Mouse (Mus musculus): ENCODE results near the gene Cdhr2.

The Cdhr2 gene

GRCm38 (mm10) chr13:54701243-54701642 is at the start of gene Cdhr2:
Gene Cdhr2 (plus strand): TSS chr13:54701461.
- no peak for DNase-seq (ENCODE audit: low spot score)

- DNase-seq (ENCODE audit: low spot score) = no peak
Measured at GRCm38 (mm10) chr13:54660877-54661276, 40.4 kb upstream of the Cdhr2 start.

GRCm38 (mm10) chr13:54661358-54661757 is 39.9 kb upstream of the Cdhr2 start:
- no peak for DNase-seq (ENCODE audit: low spot score)

- DNase-seq (ENCODE audit: low spot score) = no peak
Measured at GRCm38 (mm10) chr13:54663999-54664398, 37.3 kb upstream of the Cdhr2 start.

GRCm38 (mm10) chr13:54664509-54664908 is 36.8 kb upstream of the Cdhr2 start:
- no peak for DNase-seq (ENCODE audit: low spot score)

GRCm38 (mm10) chr13:54665062-54665461 is 36.2 kb upstream of the Cdhr2 start:
- no peak for DNase-seq (ENCODE audit: low spot score)

GRCm38 (mm10) chr13:54670491-54670890 is 30.8 kb upstream of the Cdhr2 start:
- DNase-seq (ENCODE audit: low spot score) = no peak

GRCm38 (mm10) chr13:54675895-54676590 is 25.2 kb upstream of the Cdhr2 start:
- DNase-seq (ENCODE audit: low spot score) = no peak

GRCm38 (mm10) chr13:54678263-54678662 is 23.0 kb upstream of the Cdhr2 start:
- no peak for DNase-seq (ENCODE audit: low spot score)

- DNase-seq (ENCODE audit: low spot score) = no peak
Measured at GRCm38 (mm10) chr13:54680184-54680853, 20.9 kb upstream of the Cdhr2 start.

GRCm38 (mm10) chr13:54681291-54681690 is 20.0 kb upstream of the Cdhr2 start:
- no peak for DNase-seq (ENCODE audit: low spot score)

- DNase-seq (ENCODE audit: low spot score) = no peak
Measured at GRCm38 (mm10) chr13:54683301-54683700, 18.0 kb upstream of the Cdhr2 start.

- DNase-seq (ENCODE audit: low spot score) = no peak
Measured at GRCm38 (mm10) chr13:54684140-54684896, 16.9 kb upstream of the Cdhr2 start.

- no peak for DNase-seq (ENCODE audit: low spot score)
Measured at GRCm38 (mm10) chr13:54685174-54685573, 16.1 kb upstream of the Cdhr2 start.

- DNase-seq (ENCODE audit: low spot score) = no peak
Measured at GRCm38 (mm10) chr13:54686139-54687053, 14.9 kb upstream of the Cdhr2 start.

- no peak for DNase-seq (ENCODE audit: low spot score)
Measured at GRCm38 (mm10) chr13:54687096-54687495, 14.2 kb upstream of the Cdhr2 start.

- peak; percentile 95 for DNase-seq (ENCODE audit: low spot score)
Measured at GRCm38 (mm10) chr13:54687575-54688424, 13.5 kb upstream of the Cdhr2 start.

- no peak for DNase-seq (ENCODE audit: low spot score)
Measured at GRCm38 (mm10) chr13:54690151-54690740, 11.0 kb upstream of the Cdhr2 start.

- DNase-seq (ENCODE audit: low spot score) = no peak
Measured at GRCm38 (mm10) chr13:54691737-54692136, 9.5 kb upstream of the Cdhr2 start.

Data from layer of hippocampus, adult 9-10 months (tissue).